Mouse (Mus musculus) midbrain, embryonic 11.5 days (tissue): ENCODE data around the gene Cass4. TPM values are rescaled to one million over a fixed set of nuclear protein-coding genes. Genes with fewer than 3 reads are reported as not detected.

Experiments
- ATAC-seq: fragments of 200-750 bp; cut with Nextera tagmentation; 2 replicates; pipeline ENCODE4 v1.8.0; 2017; ENCODE audit warnings: moderate TSS enrichment, moderate library complexity; ENCODE audit not compliant: low FRiP score
- DNase-seq: peaks from one replicate; pipeline ENCODE4 v3.0.0; 2015; ENCODE audit warnings: low spot score; ENCODE audit errors: missing footprints
- H3K27ac ChIP-seq: fragments of 300-500 bp; sonication (generic); 2 replicates; pipeline ENCODE4 v1.5.1; 2014; ENCODE audit warnings: low read depth, low read length
- H3K27me3 ChIP-seq: fragments of 300-500 bp; sonication (generic); 2 replicates; pipeline ENCODE4 v1.6.1; 2014; ENCODE audit warnings: mild to moderate bottlenecking, low read length, moderate library complexity, mixed read lengths; ENCODE audit not compliant: control insufficient read depth, insufficient read depth
- H3K36me3 ChIP-seq: fragments of 300-500 bp; sonication (generic); 2 replicates; pipeline ENCODE4 v1.6.1; 2014; ENCODE audit warnings: mild to moderate bottlenecking, low read length, moderate library complexity, mixed read lengths; ENCODE audit not compliant: control insufficient read depth, insufficient read depth
- H3K4me1 ChIP-seq: fragments of 300-500 bp; sonication (generic); 2 replicates; pipeline ENCODE4 v1.6.1; 2014; ENCODE audit warnings: low read length; ENCODE audit not compliant: control insufficient read depth, insufficient read depth
- H3K4me2 ChIP-seq: fragments of 300-500 bp; sonication (generic); 2 replicates; pipeline ENCODE4 v1.6.1; 2014; ENCODE audit warnings: mild to moderate bottlenecking, moderate library complexity
- H3K4me3 ChIP-seq: fragments of 300-500 bp; sonication (generic); 2 replicates; pipeline ENCODE4 v1.5.1; 2014; ENCODE audit warnings: low read depth, low read length
- H3K9ac ChIP-seq: fragments of 300-500 bp; sonication (generic); 2 replicates; pipeline ENCODE4 v1.6.1; 2014; ENCODE audit warnings: low read length
- H3K9me3 ChIP-seq: fragments of 300-500 bp; sonication (generic); 2 replicates; pipeline ENCODE4 v1.6.1; 2016; ENCODE audit warnings: low read length; ENCODE audit not compliant: control insufficient read depth
- WGBS: fragments of 180-500 bp; shearing (Covaris S2); extraction: QIAGEN DNeasy Blood & Tissue Kit; methylation state at CpG from one replicate; pipeline ENCODE4 v1.1.7; 2014; 5-methylcytosine and 5-hydroxymethylcytosine counted together
- polyA plus RNA-seq: library from polyadenylated mRNA; unstranded; fragments of >200 nt; fragmentation: Nextera tagmentation; extraction: Ambion mirVana; gene quantifications from 2 replicates; pipeline ENCODE4 v1.2.1, GENCODE M21; 2014

Cass4 gene
- polyA plus RNA-seq, 1 experiment from 2014 or later, result 0.31 TPM

DNA sequence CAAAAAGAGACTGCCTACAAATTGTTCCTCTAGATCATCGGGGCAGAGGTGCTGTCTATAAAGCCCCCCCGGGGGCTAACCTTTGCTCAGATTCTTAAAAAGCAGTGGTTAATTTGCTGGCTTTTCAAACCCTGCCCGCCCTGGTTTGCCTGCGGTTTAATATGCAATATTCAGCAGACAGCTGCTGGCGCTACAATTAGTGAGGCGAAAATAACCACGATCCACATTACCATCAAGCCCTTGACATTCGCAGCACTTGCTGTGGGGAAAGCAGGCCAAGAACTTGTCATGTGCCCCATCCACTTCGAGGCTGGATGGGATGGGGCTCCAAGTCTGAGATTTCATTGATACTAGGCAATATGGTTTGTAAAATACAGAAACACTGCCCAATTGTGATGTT is 40.4 kb upstream of the Cass4 start:
- Histone ChIP-seq H3K36me3 (peaks cover 13% of the 10 kb centered on the region; the same call in 1 of the 2 replicates), H3K27ac (no peak overlapping the region), H3K4me2 (no peak overlapping the region), H3K4me1 (peaks cover 4% of the 10 kb centered on the region; the same call in 1 of the 2 replicates), H3K4me3 (no peak overlapping the region), H3K9me3 (no peaks in the 10 kb centered on the region), H3K27me3 (no peaks in the 10 kb centered on the region), H3K9ac (no peak overlapping the region)
- no peak for ATAC-seq
- WGBS, result 70% methylated on average over 9 of the region's 9 CpGs
- DNase-seq, result no peak

DNA sequence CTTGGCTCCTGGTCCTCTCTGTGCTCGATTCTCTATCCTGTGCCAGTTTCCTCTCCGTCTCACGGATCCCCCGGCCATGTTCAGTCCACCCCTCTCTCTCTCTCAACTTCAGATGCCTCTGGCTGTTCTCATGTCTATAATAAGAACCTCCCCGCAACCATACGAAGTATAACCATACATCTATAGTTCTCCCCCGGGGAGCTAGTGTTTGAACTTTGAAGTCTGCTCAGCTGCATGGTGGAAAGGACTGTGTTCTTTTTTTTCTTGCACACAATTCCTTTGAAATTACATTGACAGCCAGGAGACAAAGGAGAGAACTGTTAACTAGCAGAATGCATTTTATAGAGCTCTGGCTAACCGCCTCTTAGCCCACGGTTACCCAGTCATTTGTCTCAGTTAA is 38.8 kb upstream of the Cass4 start:
- no peak overlapping the region for H3K9ac ChIP-seq
- H3K9me3 ChIP-seq, result no peaks in the 10 kb centered on the region
- ATAC-seq (no peak), DNase-seq (no peak)
- no peaks in the 10 kb centered on the region for H3K4me1 ChIP-seq
- no peaks in the 10 kb centered on the region for H3K27me3 ChIP-seq
- WGBS, result 82% methylated on average over 9 of the region's 9 CpGs
- no peak overlapping the region for H3K4me2 ChIP-seq
- peaks cover 28% of the 10 kb centered on the region for H3K36me3 ChIP-seq
- H3K27ac ChIP-seq, result no peak overlapping the region
- H3K4me3 ChIP-seq, result no peak overlapping the region

DNA sequence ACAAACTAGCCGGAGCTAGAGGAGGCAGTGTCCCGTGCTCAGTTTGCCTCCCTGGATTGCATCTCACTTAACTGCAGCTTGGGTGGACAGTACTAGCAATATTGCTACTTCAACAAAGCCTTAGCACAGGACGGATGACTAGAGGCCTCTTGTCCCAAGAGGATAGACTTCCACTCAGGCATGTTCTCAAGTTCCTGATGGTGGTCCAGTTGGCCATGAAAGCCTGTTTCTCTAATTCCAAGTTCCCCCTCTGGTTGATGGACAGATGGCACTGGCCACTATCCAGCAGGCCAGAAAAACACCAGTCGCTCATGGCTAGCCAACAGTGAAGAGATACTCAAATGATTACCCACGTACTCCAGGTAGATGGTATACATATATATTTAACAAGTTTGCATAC is 37.8 kb upstream of the Cass4 start:
- ATAC-seq, result no peak
- no peak overlapping the region for H3K27ac ChIP-seq
- no peak overlapping the region for H3K4me3 ChIP-seq
- DNase-seq, result no peak
- H3K27me3 ChIP-seq, result no peaks in the 10 kb centered on the region
- H3K36me3 ChIP-seq, result peaks cover 38% of the 10 kb centered on the region
- H3K9me3 ChIP-seq, result no peaks in the 10 kb centered on the region
- H3K9ac ChIP-seq, result no peak overlapping the region
- no peaks in the 10 kb centered on the region for H3K4me1 ChIP-seq
- no peak overlapping the region for H3K4me2 ChIP-seq
- 86% methylated on average over 5 of the region's 5 CpGs for WGBS

DNA sequence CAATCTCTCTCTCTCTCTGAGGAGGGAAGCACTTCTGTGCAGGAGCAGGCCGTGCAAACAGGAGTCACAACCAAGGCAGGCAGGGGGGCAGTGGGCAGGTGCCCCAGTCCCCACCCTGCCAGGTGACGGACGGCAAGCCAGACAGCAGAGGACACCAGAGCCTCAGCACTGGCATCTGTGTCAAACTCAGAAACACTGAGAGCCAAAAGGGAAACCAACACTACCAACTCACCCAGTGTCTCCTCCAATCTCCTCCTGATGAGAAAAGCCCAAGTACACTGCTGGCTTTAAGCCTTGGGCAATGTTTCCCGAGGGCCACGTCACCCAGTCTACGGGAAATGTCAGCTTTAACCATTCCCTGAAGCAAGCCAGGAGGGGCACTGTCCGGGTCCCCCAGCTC is 30.4 kb upstream of the Cass4 start:
- H3K9ac ChIP-seq, result no peak overlapping the region
- no peaks in the 10 kb centered on the region for H3K9me3 ChIP-seq
- no peak overlapping the region for H3K4me2 ChIP-seq
- ATAC-seq (no peak), DNase-seq (no peak)
- peaks cover 2% of the 10 kb centered on the region; the same call in 1 of the 2 replicates for H3K4me1 ChIP-seq
- H3K4me3 ChIP-seq, result no peak overlapping the region
- peaks cover 50% of the 10 kb centered on the region for H3K36me3 ChIP-seq
- H3K27me3 ChIP-seq, result no peaks in the 10 kb centered on the region
- no peak overlapping the region for H3K27ac ChIP-seq
- WGBS, result 89% methylated on average over 7 of the region's 7 CpGs

DNA sequence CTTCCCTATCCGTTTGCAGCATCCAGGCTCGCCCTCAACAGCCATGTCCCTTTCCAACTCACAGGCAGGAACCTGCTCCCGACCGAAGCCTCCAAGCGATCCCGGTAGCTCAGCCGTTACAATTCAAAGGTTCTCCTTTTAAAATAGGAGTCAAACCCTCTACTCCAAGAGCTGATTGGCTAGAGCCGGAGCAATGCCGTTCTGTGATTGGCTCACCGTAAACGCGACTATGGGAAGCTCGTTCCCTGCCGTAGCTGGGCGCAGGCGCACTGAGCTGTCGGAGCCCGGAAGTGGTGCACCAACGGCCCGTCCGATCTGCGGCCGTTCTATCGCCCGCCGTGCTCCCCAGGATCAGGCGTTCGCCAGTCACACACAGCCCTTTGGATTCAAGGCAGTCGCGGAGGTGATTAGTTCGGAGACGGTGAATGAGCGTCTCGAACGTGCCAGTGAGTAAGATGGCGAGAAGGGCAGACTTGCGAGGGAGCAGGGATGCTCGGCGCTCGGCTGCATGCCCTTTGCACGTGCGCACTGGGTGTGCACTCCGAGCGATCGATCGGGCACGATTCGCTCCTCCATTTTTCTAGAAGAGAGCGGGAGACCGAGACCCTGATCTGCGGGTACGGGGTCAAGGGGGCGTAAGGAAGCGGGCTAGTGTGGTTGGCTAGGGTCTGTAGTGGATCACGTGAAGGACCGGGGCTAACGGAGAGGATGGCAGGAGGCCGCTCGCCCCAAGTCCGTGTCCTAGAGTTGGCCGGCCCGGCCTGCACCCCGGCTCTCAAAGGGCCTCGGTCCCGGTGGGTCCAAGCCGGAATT is 23.0 kb upstream of the Cass4 start, which contains the start of the genes Aurka and Cstf1:
Aurka (minus strand) TSS at position 125 of the 813 bp plus-strand sequence.
Cstf1 (plus strand) TSS at position 271 of the 813 bp plus-strand sequence.
- Histone ChIP-seq H3K36me3 (peaks cover 22% of the 10 kb centered on the region; the same call in 1 of the 2 replicates), H3K9ac (peak within 1 kb of the TSS; percentile 95), H3K4me3 (peak within 1 kb of the TSS; percentile 92), H3K4me1 (peaks cover 17% of the 10 kb centered on the region), H3K4me2 (peak within 1 kb of the TSS; percentile 85), H3K9me3 (no peaks in the 10 kb centered on the region), H3K27ac (peak within 1 kb of the TSS; percentile 68), H3K27me3 (no peaks in the 10 kb centered on the region)
- ATAC-seq, result peak; percentile 98
- DNase-seq, result peak; percentile 99
- under 1% methylated on average over 66 of the region's 66 CpGs for WGBS

DNA sequence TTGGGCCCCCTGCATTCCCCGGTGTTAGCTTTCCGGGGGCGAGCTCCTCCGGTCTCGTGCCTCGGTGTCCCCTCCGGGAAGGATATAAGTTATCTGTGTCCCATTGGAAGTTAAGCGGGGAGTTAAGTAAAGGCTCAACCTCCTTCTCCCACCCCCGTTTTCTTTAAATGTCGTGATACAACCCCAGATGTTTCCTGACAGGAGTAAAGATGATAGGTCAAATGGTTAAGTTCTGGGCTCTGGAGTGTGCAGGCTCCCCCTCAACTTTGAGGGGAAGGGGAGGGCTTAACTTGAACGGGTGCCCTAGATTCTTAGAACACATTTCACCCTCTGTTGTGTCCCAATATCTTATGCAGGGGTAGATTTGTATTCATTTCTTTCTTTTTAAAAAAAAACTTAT is 22.3 kb upstream of the Cass4 start:
- no peaks in the 10 kb centered on the region for H3K9me3 ChIP-seq
- ATAC-seq (no peak; the same call in 1 of the 2 replicates), DNase-seq (peak; percentile 88)
- H3K36me3 ChIP-seq, result peaks cover 28% of the 10 kb centered on the region
- WGBS, result 0% methylated on average over 11 of the region's 11 CpGs
- peak overlapping the region; percentile 61 for H3K4me2 ChIP-seq
- H3K27me3 ChIP-seq, result no peaks in the 10 kb centered on the region
- peak overlapping the region; percentile 92 for H3K4me3 ChIP-seq
- H3K9ac ChIP-seq, result peak overlapping the region; percentile 95
- peak overlapping the region; percentile 68; the same call in 1 of the 2 replicates for H3K27ac ChIP-seq
- peaks cover 17% of the 10 kb centered on the region for H3K4me1 ChIP-seq

DNA sequence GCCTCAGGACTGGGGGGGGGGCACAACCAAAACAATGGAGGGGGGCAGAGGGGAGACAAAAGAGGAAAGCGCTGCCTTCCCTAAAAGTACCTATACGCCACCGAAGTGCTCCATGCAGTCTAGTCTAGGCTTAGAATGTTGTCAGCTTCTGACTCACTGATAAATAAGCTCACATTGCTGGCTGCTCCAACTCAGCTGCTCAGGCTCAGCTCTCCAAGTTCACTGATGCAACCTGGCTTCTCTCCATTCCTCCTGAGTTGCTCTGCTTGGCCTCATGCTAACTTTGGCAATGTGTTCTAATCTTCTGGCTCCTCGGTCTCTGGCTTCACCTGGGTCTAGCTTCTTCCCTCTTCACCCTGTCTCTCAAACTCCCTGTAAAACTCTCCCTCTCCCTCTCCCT is 17.0 kb upstream of the Cass4 start:
- ATAC-seq (no peak), DNase-seq (no peak)
- H3K9me3 ChIP-seq, result no peaks in the 10 kb centered on the region
- H3K27ac ChIP-seq, result no peak overlapping the region
- WGBS, result 91% methylated on average over 4 of the region's 4 CpGs
- H3K9ac ChIP-seq, result no peak overlapping the region
- H3K4me3 ChIP-seq, result no peak overlapping the region
- peaks cover 52% of the 10 kb centered on the region for H3K36me3 ChIP-seq
- no peak overlapping the region for H3K4me2 ChIP-seq
- H3K27me3 ChIP-seq, result no peaks in the 10 kb centered on the region
- peaks cover 4% of the 10 kb centered on the region for H3K4me1 ChIP-seq

DNA sequence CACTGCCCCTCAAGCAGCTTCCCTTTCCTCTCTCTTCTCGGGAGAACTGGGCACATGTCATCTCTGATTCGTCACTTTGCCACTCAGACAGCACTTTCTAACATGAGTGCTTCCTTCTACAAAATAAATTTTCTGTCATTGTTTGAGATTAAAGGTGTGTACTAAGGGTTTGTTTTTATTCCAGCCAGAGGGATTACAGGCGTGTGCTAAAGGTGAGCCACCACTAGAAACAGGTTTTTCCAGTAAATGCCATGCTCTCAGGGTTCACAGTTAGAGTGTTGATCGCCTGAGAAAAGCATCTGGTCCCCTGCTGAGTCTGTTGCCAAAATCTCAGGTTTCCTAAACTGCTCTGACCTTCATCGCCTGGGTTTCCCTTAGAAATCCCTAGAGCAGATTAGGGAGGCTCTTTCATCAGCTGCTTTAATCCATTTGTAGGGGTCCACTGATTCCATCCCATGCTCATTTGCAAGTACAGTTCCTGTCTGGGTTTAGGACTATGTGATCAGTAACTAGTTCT is 16.5 kb upstream of the Cass4 start:
- Histone ChIP-seq H3K27ac (no peak overlapping the region), H3K9me3 (no peaks in the 10 kb centered on the region), H3K27me3 (no peaks in the 10 kb centered on the region), H3K36me3 (peaks cover 52% of the 10 kb centered on the region), H3K4me1 (no peaks in the 10 kb centered on the region; the same call in 1 of the 2 replicates), H3K4me2 (no peak overlapping the region), H3K4me3 (no peak overlapping the region), H3K9ac (no peak overlapping the region)
- no peak for ATAC-seq
- 73% methylated on average over 5 of the region's 5 CpGs for WGBS
- no peak for DNase-seq

DNA sequence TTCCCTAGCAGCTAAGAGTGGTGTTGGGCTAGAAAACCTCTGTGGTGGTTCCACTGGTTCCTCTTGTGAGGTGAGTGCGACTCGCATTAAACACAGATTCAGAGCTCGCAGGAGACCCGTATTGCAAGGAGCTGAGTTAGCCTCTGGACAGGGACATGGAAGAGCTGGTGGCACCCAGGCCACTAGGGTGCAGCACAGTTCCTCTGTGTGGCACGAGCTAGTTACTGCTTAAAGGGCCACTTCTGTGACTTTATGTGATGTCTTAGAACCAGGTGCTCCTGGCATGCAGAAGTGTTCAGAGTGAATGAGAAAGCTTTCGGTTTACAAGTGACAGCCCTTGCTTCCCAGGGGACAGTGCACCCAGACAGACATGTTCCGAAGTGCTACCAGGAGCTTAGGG is 15.3 kb upstream of the Cass4 start:
- H3K27me3 ChIP-seq, result no peaks in the 10 kb centered on the region
- peaks cover 46% of the 10 kb centered on the region for H3K36me3 ChIP-seq
- ATAC-seq, result no peak

More for the DNA sequence above, 15.3 kb upstream of the Cass4 start:
- 76% methylated on average over 7 of the region's 7 CpGs for WGBS
- Histone ChIP-seq H3K9ac (no peak overlapping the region), H3K4me2 (no peak overlapping the region), H3K9me3 (no peaks in the 10 kb centered on the region), H3K27ac (no peak overlapping the region), H3K4me3 (no peak overlapping the region), H3K4me1 (no peaks in the 10 kb centered on the region)
- DNase-seq, result no peak
